Mouse (Mus musculus): Measurements from ENCODE around the gene Clec4g. TPM values are rescaled to one million over a fixed set of nuclear protein-coding genes. Genes with fewer than 3 reads are reported as not detected.

The Clec4g gene
- polyA plus RNA-seq, 1 experiment from 2014 or later: not detected

Other genes with a start within 250 kb of the Clec4g start
- 0.50 and 0.61 TPM in 2 replicates for gene Tex45, start 249.8 kb downstream of the Clec4g start, polyA plus RNA-seq (2015; fragmentation: Nextera tagmentation; extraction: Ambion mirVana)
- 62.7 and 64.3 TPM in 2 replicates for gene Zfp358, start 227.5 kb downstream of the Clec4g start, polyA plus RNA-seq (2015; fragmentation: Nextera tagmentation; extraction: Ambion mirVana)
- 97.7 and 106 TPM in 2 replicates for gene Mcoln1, start 220.2 kb downstream of the Clec4g start, polyA plus RNA-seq (2015; fragmentation: Nextera tagmentation; extraction: Ambion mirVana)
- 42.5 and 44.3 TPM in 2 replicates for gene Pnpla6, start 205.3 kb downstream of the Clec4g start, polyA plus RNA-seq (2015; fragmentation: Nextera tagmentation; extraction: Ambion mirVana)
- gene C330021F23Rik, start 152.7 kb downstream of the Clec4g start, polyA plus RNA-seq (2015; fragmentation: Nextera tagmentation; extraction: Ambion mirVana): 0.52 and 0.56 TPM in 2 replicates
- gene Camsap3, start 133.4 kb downstream of the Clec4g start, polyA plus RNA-seq (2015; fragmentation: Nextera tagmentation; extraction: Ambion mirVana): 37.6 and 41.3 TPM in 2 replicates
- 46.2 and 50.4 TPM in 2 replicates for gene Xab2, start 99.3 kb downstream of the Clec4g start, polyA plus RNA-seq (2015; fragmentation: Nextera tagmentation; extraction: Ambion mirVana)
- gene Pet100, start 99.1 kb downstream of the Clec4g start, polyA plus RNA-seq (2015; fragmentation: Nextera tagmentation; extraction: Ambion mirVana): 86.0 and 90.1 TPM in 2 replicates
- gene Pcp2, start 95.1 kb downstream of the Clec4g start, polyA plus RNA-seq (2015; fragmentation: Nextera tagmentation; extraction: Ambion mirVana): 0.11 and 0.82 TPM in 2 replicates
- 40.9 and 66.3 TPM in 2 replicates for gene Stxbp2, start 89.7 kb downstream of the Clec4g start, polyA plus RNA-seq (2015; fragmentation: Nextera tagmentation; extraction: Ambion mirVana)
- gene Retn, start 64.9 kb downstream of the Clec4g start, polyA plus RNA-seq (2015; fragmentation: Nextera tagmentation; extraction: Ambion mirVana): 0.27 and 0.56 TPM in 2 replicates
- 0.23 and 0.28 TPM in 2 replicates for gene Mcemp1, start 54.9 kb downstream of the Clec4g start, polyA plus RNA-seq (2015; fragmentation: Nextera tagmentation; extraction: Ambion mirVana)
- 21.7 and 22.8 TPM in 2 replicates for gene Fcor, start 48.3 kb downstream of the Clec4g start, polyA plus RNA-seq (2015; fragmentation: Nextera tagmentation; extraction: Ambion mirVana)
- 53.5 and 58.3 TPM in 2 replicates for gene Trappc5, start 44.4 kb downstream of the Clec4g start, polyA plus RNA-seq (2015; fragmentation: Nextera tagmentation; extraction: Ambion mirVana)
- 0.31 and 0.35 TPM in 2 replicates for gene Fcer2a, start 26.5 kb downstream of the Clec4g start, polyA plus RNA-seq (2015; fragmentation: Nextera tagmentation; extraction: Ambion mirVana)
- gene Cd209a, start 28.3 kb upstream of the Clec4g start, polyA plus RNA-seq (2015; fragmentation: Nextera tagmentation; extraction: Ambion mirVana): 0.28 TPM in 1 of 2 replicates, not detected in the other
- gene Cd209e, start 133.7 kb upstream of the Clec4g start, polyA plus RNA-seq (2015; fragmentation: Nextera tagmentation; extraction: Ambion mirVana): 0.10 TPM in 1 of 2 replicates, not detected in the other
- not detected in 2 replicates for gene Cd209d, start 157.9 kb upstream of the Clec4g start, polyA plus RNA-seq (2015; fragmentation: Nextera tagmentation; extraction: Ambion mirVana)
- gene Cd209b, start 206.2 kb upstream of the Clec4g start, polyA plus RNA-seq (2015; fragmentation: Nextera tagmentation; extraction: Ambion mirVana): not detected in 2 replicates
- gene Cd209c, start 234.1 kb upstream of the Clec4g start, polyA plus RNA-seq (2015; fragmentation: Nextera tagmentation; extraction: Ambion mirVana): 0.75 and 1.0 TPM in 2 replicates